Mouse (Mus musculus): Measurements from ENCODE around the gene Trim40. TPM values are rescaled to one million over a fixed set of nuclear protein-coding genes. Genes with fewer than 3 reads are reported as not detected.

Gene Trim40
- not detected in 2 replicates for polyA plus RNA-seq (2015; fragmentation: Nextera tagmentation; extraction: Ambion mirVana)

- no peaks in the 10 kb centered on the region for H3K9me3 ChIP-seq (replicated peaks; ENCODE audit: low read length)
- 82% methylated on average over 5 of the region's 5 CpGs for WGBS
- H3K4me1 ChIP-seq (replicated peaks; ENCODE audit: insufficient read depth, low read length) = no peaks in the 10 kb centered on the region
- H3K27ac ChIP-seq = no peak within 1 kb of the TSS
- no peak for TF ChIP-seq CTCF (IDR thresholded peaks at IDR 0.05; ENCODE audit: low read depth)
- H3K27me3 ChIP-seq (ENCODE audit: insufficient read depth, low read length) = no peaks in the 10 kb centered on the region
- DNase-seq (ENCODE audit: low spot score) (no peak), ATAC-seq (replicated peaks; ENCODE audit: low FRiP score, low read depth) (no peak)
- no peak within 1 kb of the TSS for H3K4me3 ChIP-seq (replicated peaks; ENCODE audit: low read depth, low read length)
- no peaks in the 10 kb centered on the region for H3K36me3 ChIP-seq (ENCODE audit: insufficient read depth, low read length)
- no peak within 1 kb of the TSS for H3K4me2 ChIP-seq (ENCODE audit: low read length)
- H3K9ac ChIP-seq (ENCODE audit: low read depth, low read length) = no peak within 1 kb of the TSS
These were observed at the start of gene Trim40 for GRCm38 (mm10) chr17:36890073-36890903. Gene Trim40 (minus strand): TSS chr17:36890123.

- H3K9me3 ChIP-seq (replicated peaks; ENCODE audit: low read length) = no peaks in the 10 kb centered on the region
- no peak for ATAC-seq (replicated peaks; ENCODE audit: low FRiP score, low read depth)
- no peak for DNase-seq (ENCODE audit: low spot score)
- no peak overlapping the region for H3K9ac ChIP-seq (ENCODE audit: low read depth, low read length)
- TF ChIP-seq CTCF (IDR thresholded peaks at IDR 0.05; ENCODE audit: low read depth) = no peak
- no peaks in the 10 kb centered on the region for H3K36me3 ChIP-seq (ENCODE audit: insufficient read depth, low read length)
- H3K4me2 ChIP-seq (ENCODE audit: low read length) = no peak overlapping the region
- peaks cover 9% of the 10 kb centered on the region for H3K27me3 ChIP-seq (ENCODE audit: insufficient read depth, low read length)
- no peak overlapping the region for H3K4me3 ChIP-seq (replicated peaks; ENCODE audit: low read depth, low read length)
- H3K27ac ChIP-seq = no peak overlapping the region
- 87% methylated on average over 2 of the region's 2 CpGs for WGBS
- peaks cover 2% of the 10 kb centered on the region for H3K4me1 ChIP-seq (replicated peaks; ENCODE audit: insufficient read depth, low read length)
These were observed 48.1 kb upstream of the Trim40 start for GRCm38 (mm10) chr17:36938056-36938455.

- no peak for ATAC-seq (replicated peaks; ENCODE audit: low FRiP score, low read depth)
- no peaks in the 10 kb centered on the region for H3K4me1 ChIP-seq (replicated peaks; ENCODE audit: insufficient read depth, low read length)
- no peak overlapping the region for H3K27ac ChIP-seq
- no peak for DNase-seq (ENCODE audit: low spot score)
- 74% methylated on average over 2 of the region's 2 CpGs for WGBS
- H3K4me3 ChIP-seq (replicated peaks; ENCODE audit: low read depth, low read length) = no peak overlapping the region
- no peaks in the 10 kb centered on the region for H3K9me3 ChIP-seq (replicated peaks; ENCODE audit: low read length)
- TF ChIP-seq CTCF (IDR thresholded peaks at IDR 0.05; ENCODE audit: low read depth) = no peak
- no peak overlapping the region for H3K4me2 ChIP-seq (ENCODE audit: low read length)
- no peaks in the 10 kb centered on the region for H3K27me3 ChIP-seq (ENCODE audit: insufficient read depth, low read length)
- H3K9ac ChIP-seq (ENCODE audit: low read depth, low read length) = no peak overlapping the region
- H3K36me3 ChIP-seq (ENCODE audit: insufficient read depth, low read length) = no peaks in the 10 kb centered on the region
These were observed 41.9 kb upstream of the Trim40 start for GRCm38 (mm10) chr17:36931806-36932205.

DNA sequence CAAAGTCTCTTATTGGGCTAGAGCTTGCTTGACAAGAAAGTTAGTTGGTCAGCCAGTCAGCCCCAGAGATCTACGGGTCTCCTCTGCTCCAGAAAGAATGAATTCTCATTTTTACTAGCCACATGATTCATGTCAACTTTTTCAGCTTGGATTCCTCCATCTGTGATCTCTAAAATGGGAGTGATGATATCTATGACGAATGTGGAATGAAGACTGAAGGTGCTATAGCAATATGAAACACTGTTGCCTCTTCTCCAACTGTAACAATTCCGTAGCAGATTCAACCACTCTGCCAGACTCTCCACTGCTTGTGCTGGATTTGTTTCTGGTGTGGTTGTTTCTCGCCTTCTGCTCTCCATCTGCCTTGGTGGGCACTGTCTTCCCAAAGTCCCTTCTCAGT lies 41.2 kb upstream of the Trim40 start:
- DNase-seq (ENCODE audit: low spot score) = no peak
- H3K4me1 ChIP-seq (replicated peaks; ENCODE audit: insufficient read depth, low read length) = no peaks in the 10 kb centered on the region
- H3K27ac ChIP-seq = no peak overlapping the region
- 81% methylated on average over 4 of the region's 4 CpGs for WGBS
- no peak overlapping the region for H3K4me3 ChIP-seq (replicated peaks; ENCODE audit: low read depth, low read length)
- H3K9ac ChIP-seq (ENCODE audit: low read depth, low read length) = no peak overlapping the region
- ATAC-seq (replicated peaks; ENCODE audit: low FRiP score, low read depth) = no peak
- no peaks in the 10 kb centered on the region for H3K9me3 ChIP-seq (replicated peaks; ENCODE audit: low read length)
- no peaks in the 10 kb centered on the region for H3K27me3 ChIP-seq (ENCODE audit: insufficient read depth, low read length)
- H3K36me3 ChIP-seq (ENCODE audit: insufficient read depth, low read length) = no peaks in the 10 kb centered on the region
- TF ChIP-seq CTCF (IDR thresholded peaks at IDR 0.05; ENCODE audit: low read depth) = no peak
- no peak overlapping the region for H3K4me2 ChIP-seq (ENCODE audit: low read length)

- no peaks in the 10 kb centered on the region for H3K36me3 ChIP-seq (ENCODE audit: insufficient read depth, low read length)
- no peak overlapping the region for H3K9ac ChIP-seq (ENCODE audit: low read depth, low read length)
- no peak overlapping the region for H3K4me3 ChIP-seq (replicated peaks; ENCODE audit: low read depth, low read length)
- DNase-seq (ENCODE audit: low spot score) = peak; percentile 47
- no peaks in the 10 kb centered on the region for H3K27me3 ChIP-seq (ENCODE audit: insufficient read depth, low read length)
- no peaks in the 10 kb centered on the region for H3K4me1 ChIP-seq (replicated peaks; ENCODE audit: insufficient read depth, low read length)
- TF ChIP-seq CTCF (IDR thresholded peaks at IDR 0.05; ENCODE audit: low read depth) = no peak
- H3K27ac ChIP-seq = no peak overlapping the region
- no peaks in the 10 kb centered on the region for H3K9me3 ChIP-seq (replicated peaks; ENCODE audit: low read length)
- 28% methylated on average over 6 of the region's 6 CpGs for WGBS
- no peak for ATAC-seq (replicated peaks; ENCODE audit: low FRiP score, low read depth)
- H3K4me2 ChIP-seq (ENCODE audit: low read length) = no peak overlapping the region
These were observed 40.3 kb upstream of the Trim40 start for GRCm38 (mm10) chr17:36930233-36930632.

DNA sequence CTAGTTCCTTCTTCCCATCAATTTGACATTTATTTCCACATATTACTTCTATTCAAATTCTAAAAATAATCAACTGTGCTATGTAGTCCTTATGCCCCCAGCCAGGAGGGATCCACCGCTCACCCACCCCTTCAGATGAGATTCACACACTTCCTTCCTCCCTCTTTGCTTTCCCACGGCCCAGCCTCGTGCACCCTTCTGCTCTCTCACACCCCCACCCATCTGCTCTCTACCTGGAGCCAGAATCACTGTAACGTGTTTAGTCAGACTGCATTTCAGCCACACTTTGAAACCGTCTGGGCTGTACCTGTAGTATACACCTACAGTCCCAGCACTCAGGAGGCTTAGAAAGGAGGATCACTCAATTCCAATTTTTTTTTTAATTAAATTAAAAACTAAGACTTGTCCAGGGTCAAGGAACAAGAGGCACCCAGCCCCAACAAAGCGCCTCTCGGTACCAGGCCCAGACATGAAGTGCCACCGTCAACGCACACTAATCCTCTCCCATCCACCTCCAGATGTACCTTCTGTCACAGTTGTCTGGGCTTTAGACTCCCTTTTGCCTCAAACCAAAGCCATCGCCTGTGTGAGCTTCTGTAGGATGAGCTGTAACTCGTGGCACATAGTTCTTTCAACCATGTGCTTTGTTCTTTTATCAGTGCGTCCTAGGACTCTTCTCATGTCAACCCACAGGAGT lies 39.5 kb upstream of the Trim40 start:
- no peak overlapping the region for H3K27ac ChIP-seq
- no peaks in the 10 kb centered on the region for H3K27me3 ChIP-seq (ENCODE audit: insufficient read depth, low read length)
- DNase-seq (ENCODE audit: low spot score) = no peak
- no peak overlapping the region for H3K9ac ChIP-seq (ENCODE audit: low read depth, low read length)
- TF ChIP-seq CTCF (IDR thresholded peaks at IDR 0.05; ENCODE audit: low read depth) = no peak
- no peaks in the 10 kb centered on the region for H3K4me1 ChIP-seq (replicated peaks; ENCODE audit: insufficient read depth, low read length)
- WGBS = 71% methylated on average over 12 of the region's 12 CpGs
- H3K9me3 ChIP-seq (replicated peaks; ENCODE audit: low read length) = no peaks in the 10 kb centered on the region
- H3K36me3 ChIP-seq (ENCODE audit: insufficient read depth, low read length) = no peaks in the 10 kb centered on the region
- H3K4me3 ChIP-seq (replicated peaks; ENCODE audit: low read depth, low read length) = no peak overlapping the region
- ATAC-seq (replicated peaks; ENCODE audit: low FRiP score, low read depth) = no peak
- H3K4me2 ChIP-seq (ENCODE audit: low read length) = no peak overlapping the region
